Mouse (Mus musculus) embryonic facial prominence, embryonic 11.5 days (tissue): ENCODE data around the gene Ankfn1. TPM values are rescaled to one million over a fixed set of nuclear protein-coding genes. Genes with fewer than 3 reads are reported as not detected.

Experiments
- ATAC-seq: fragments of 200-750 bp; cut with Nextera tagmentation; replicated peaks from 2 replicates; pipeline ENCODE4 v1.8.0; 2017; ENCODE audit warnings: low read depth; ENCODE audit not compliant: insufficient number of reproducible peaks, low FRiP score, low TSS enrichment
- DNase-seq: peaks from one replicate; pipeline ENCODE4 v3.0.0-alpha.2; 2015; ENCODE audit warnings: low spot score
- H3K27ac ChIP-seq: fragments of 300-500 bp; sonication (generic); replicated peaks from 2 replicates; pipeline ENCODE4 v1.5.1; 2014; ENCODE audit warnings: mild to moderate bottlenecking, low read depth, low read length, control low read depth
- H3K27me3 ChIP-seq: fragments of 300-500 bp; sonication (generic); 2 replicates; pipeline ENCODE4 v1.6.1; 2014; ENCODE audit warnings: mild to moderate bottlenecking, low read length, moderate library complexity, mixed read lengths; ENCODE audit not compliant: control insufficient read depth, insufficient read depth
- H3K36me3 ChIP-seq: fragments of 300-500 bp; sonication (generic); replicated peaks from 2 replicates; pipeline ENCODE4 v1.6.1; 2014; ENCODE audit warnings: low read depth, mild to moderate bottlenecking, low read length, moderate library complexity, mixed read lengths; ENCODE audit not compliant: control insufficient read depth, insufficient read depth
- H3K4me1 ChIP-seq: fragments of 300-500 bp; sonication (generic); 2 replicates; pipeline ENCODE4 v1.6.1; 2014; ENCODE audit warnings: low read length, mixed read lengths; ENCODE audit not compliant: control insufficient read depth, insufficient read depth
- H3K4me2 ChIP-seq: fragments of 300-500 bp; sonication (generic); 2 replicates; pipeline ENCODE4 v1.6.1; 2014; ENCODE audit warnings: low read depth, mild to moderate bottlenecking, control low read depth, low read length, moderate library complexity
- H3K4me3 ChIP-seq: fragments of 300-500 bp; sonication (generic); 2 replicates; pipeline ENCODE4 v1.5.1; 2014; ENCODE audit warnings: low read depth, low read length, control low read depth
- H3K9ac ChIP-seq: fragments of 300-500 bp; sonication (generic); replicated peaks from 2 replicates; pipeline ENCODE4 v1.6.1; 2014; ENCODE audit warnings: mild to moderate bottlenecking, control low read depth, low read length
- H3K9me3 ChIP-seq: fragments of 300-500 bp; sonication (generic); replicated peaks from 2 replicates; pipeline ENCODE4 v1.6.1; 2016; ENCODE audit warnings: mild to moderate bottlenecking, low read length, inconsistent platforms, mixed read lengths; ENCODE audit not compliant: control insufficient read depth
- WGBS: fragments of 180-500 bp; shearing (Covaris S2); extraction: QIAGEN DNeasy Blood & Tissue Kit; methylation state at CpG from one replicate; pipeline ENCODE4 v1.1.7; 2014; 5-methylcytosine and 5-hydroxymethylcytosine counted together
- polyA plus RNA-seq: library from polyadenylated mRNA; unstranded; fragments of >200 nt; fragmentation: Nextera tagmentation; extraction: Ambion mirVana; gene quantifications from 2 replicates; pipeline ENCODE4 v1.2.1, GENCODE M21; 2014

The Ankfn1 gene
- polyA plus RNA-seq, 1 experiment from 2014 or later: 0.48 TPM

- 0 out of 2 replicates have a peak, but pooled peaks have one; percentile 59 for ATAC-seq
- H3K9ac ChIP-seq: no peak overlapping the region; the same call in 1 of the 2 replicates
- no peaks in the 10 kb centered on the region for H3K9me3 ChIP-seq
- 11% methylated on average over 11 of the region's 11 CpGs for WGBS
- no peaks in the 10 kb centered on the region for H3K27me3 ChIP-seq
- no peaks in the 10 kb centered on the region for H3K4me1 ChIP-seq
- no peaks in the 10 kb centered on the region for H3K36me3 ChIP-seq
- no peak overlapping the region for H3K4me3 ChIP-seq
- H3K4me2 ChIP-seq: no peak overlapping the region
- DNase-seq: peak; percentile 23
- H3K27ac ChIP-seq: no peak overlapping the region
Measured at GRCm38 (mm10) chr11:89508675-89509324, 268.7 kb downstream of the Ankfn1 start.

DNA sequence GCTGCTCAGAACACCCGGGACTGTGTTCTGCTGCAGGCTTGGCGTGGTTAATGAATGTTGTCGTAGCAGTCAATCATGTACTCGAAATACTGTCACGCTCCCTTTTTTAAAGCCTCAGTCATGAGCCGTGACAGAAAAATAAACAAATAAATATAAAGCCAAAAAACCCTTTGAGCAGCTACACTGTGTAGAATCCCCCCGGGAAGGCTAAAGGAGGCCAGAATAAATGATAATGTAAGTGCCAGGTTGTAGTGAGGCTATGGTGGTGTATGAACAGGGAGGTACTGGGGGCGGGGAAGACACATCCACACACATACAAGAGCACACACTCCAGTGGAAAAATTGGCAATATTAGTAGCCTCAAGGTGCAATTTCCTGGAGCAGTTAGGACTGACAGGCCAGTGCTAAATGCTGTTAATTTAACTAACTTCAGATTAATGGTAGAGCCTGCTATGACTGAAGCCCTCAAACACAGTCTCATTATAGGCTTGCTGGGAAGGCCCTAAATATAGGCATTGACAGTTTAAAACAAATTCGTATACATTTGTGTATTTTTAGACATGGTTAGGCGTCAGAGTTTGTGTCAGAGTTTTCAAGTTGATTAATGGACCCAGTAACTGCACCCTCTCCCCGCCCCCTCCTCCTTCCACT lies 270.7 kb downstream of the Ankfn1 start:
- ATAC-seq: no peak
- Histone ChIP-seq H3K9ac (no peak overlapping the region), H3K36me3 (no peaks in the 10 kb centered on the region), H3K9me3 (no peaks in the 10 kb centered on the region), H3K4me3 (no peak overlapping the region), H3K4me1 (no peaks in the 10 kb centered on the region), H3K4me2 (no peak overlapping the region), H3K27me3 (no peaks in the 10 kb centered on the region), H3K27ac (no peak overlapping the region)
- WGBS: 57% methylated on average over 11 of the region's 11 CpGs
- no peak for DNase-seq

DNA sequence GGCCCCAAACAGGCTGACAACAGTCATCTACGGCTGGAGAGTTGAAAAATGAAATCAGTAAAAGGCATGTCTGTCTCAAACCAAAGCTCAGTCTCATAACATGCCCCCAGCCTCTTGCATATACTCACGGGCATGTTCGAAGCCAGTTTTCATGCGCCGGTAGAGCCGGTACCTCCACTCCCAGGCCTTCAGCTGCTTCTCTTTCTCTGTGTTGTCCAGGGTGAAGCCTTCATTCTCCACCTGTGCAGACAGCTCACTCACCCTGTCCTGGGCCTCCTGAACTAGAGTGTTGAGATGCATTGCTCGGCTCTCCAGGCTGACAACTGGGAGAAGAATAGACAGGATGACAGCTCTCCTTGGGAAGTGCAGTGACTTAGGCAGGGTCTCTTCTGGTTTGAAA lies 272.4 kb downstream of the Ankfn1 start:
- Histone ChIP-seq H3K4me3 (no peak overlapping the region), H3K36me3 (no peaks in the 10 kb centered on the region), H3K4me2 (no peak overlapping the region), H3K27ac (no peak overlapping the region), H3K27me3 (no peaks in the 10 kb centered on the region), H3K9ac (no peak overlapping the region), H3K4me1 (no peaks in the 10 kb centered on the region), H3K9me3 (no peaks in the 10 kb centered on the region)
- DNase-seq (no peak), ATAC-seq (no peak)
- WGBS: 80% methylated on average over 7 of the region's 7 CpGs

DNA sequence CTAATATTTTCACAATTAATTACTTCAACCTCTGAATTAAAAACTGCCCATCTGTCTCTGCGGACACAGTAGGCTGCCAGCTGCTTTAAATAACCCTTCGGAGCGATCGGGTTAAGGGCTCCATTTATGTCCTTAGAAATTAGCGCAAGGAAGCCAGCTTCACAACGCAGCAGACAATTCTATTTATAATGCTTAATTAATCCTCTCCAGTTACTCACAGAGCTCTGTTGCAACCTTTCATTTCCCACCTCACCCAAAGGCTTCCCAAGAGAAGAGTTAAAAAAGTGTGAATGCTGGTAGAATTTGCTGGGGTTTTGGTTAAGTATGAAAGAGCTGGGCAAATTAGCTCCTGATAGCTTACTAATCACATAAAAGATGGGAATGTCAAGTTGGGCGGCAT lies 275.7 kb downstream of the Ankfn1 start:
- H3K9ac ChIP-seq: no peak overlapping the region
- no peak overlapping the region for H3K4me2 ChIP-seq
- no peaks in the 10 kb centered on the region for H3K36me3 ChIP-seq
- H3K9me3 ChIP-seq: no peaks in the 10 kb centered on the region
- H3K4me3 ChIP-seq: no peak overlapping the region
- H3K27ac ChIP-seq: no peak overlapping the region
- no peaks in the 10 kb centered on the region for H3K4me1 ChIP-seq
- H3K27me3 ChIP-seq: no peaks in the 10 kb centered on the region
- WGBS: 54% methylated on average over 7 of the region's 7 CpGs
- ATAC-seq: no peak
- no peak for DNase-seq

DNA sequence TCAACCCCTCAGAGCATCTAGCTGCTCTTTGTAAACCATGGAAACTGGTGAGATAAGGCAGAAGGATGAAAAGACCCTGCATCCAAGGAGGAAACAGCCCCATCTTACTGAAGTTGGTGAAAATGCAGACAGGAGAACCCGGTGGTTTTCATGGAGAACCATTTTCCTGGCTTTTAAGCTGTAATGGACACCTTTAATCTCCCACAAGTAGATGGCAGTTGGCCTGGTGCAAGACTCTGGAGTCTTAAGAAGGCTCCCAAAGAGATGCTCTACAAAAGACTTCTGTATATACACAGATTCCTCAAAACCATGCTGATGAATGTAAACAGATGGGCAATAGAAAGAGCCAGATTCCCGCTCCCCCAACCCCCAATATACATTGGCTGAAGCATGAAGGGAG lies 276.5 kb downstream of the Ankfn1 start:
- H3K9me3 ChIP-seq: no peaks in the 10 kb centered on the region
- no peaks in the 10 kb centered on the region for H3K4me1 ChIP-seq
- no peak for DNase-seq
- no peak overlapping the region for H3K9ac ChIP-seq
- no peak overlapping the region for H3K4me2 ChIP-seq
- no peak for ATAC-seq
- WGBS: 77% methylated on average over 2 of the region's 2 CpGs
- H3K27ac ChIP-seq: no peak overlapping the region
- no peaks in the 10 kb centered on the region for H3K36me3 ChIP-seq
- H3K27me3 ChIP-seq: no peaks in the 10 kb centered on the region
- no peak overlapping the region for H3K4me3 ChIP-seq

DNA sequence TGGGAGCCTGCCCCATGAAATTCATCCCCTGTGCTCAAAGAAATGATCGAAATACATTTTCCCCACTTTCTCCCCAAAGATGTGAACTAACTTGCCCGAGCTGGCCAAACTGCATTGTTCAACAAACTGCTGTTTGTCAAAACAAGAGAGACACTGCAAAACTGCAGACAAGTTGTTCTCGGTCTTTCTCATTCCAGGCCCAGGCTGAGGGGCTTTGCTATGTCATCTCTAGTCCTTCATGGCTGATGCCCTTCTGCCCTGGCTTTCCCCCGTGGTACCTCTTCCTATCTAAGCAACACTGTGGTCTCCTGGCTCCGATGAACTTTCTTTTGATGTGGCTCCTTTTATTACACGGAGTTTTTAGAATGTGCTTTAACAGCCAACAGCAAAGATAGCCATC lies 296.4 kb downstream of the Ankfn1 start:
- no peak overlapping the region for H3K27ac ChIP-seq
- H3K4me1 ChIP-seq: no peaks in the 10 kb centered on the region
- ATAC-seq (no peak), DNase-seq (no peak)
- H3K4me2 ChIP-seq: no peak overlapping the region
- H3K4me3 ChIP-seq: no peak overlapping the region
- H3K9me3 ChIP-seq: no peaks in the 10 kb centered on the region
- H3K36me3 ChIP-seq: no peaks in the 10 kb centered on the region
- 59% methylated on average over 6 of the region's 6 CpGs for WGBS
- H3K27me3 ChIP-seq: no peaks in the 10 kb centered on the region
- no peak overlapping the region for H3K9ac ChIP-seq

- 62% methylated on average over 5 of the region's 5 CpGs for WGBS
- H3K27ac ChIP-seq: no peak overlapping the region
- ATAC-seq (no peak), DNase-seq (no peak)
- H3K9me3 ChIP-seq: no peaks in the 10 kb centered on the region
- no peak overlapping the region for H3K4me3 ChIP-seq
- no peaks in the 10 kb centered on the region for H3K27me3 ChIP-seq
- no peaks in the 10 kb centered on the region for H3K4me1 ChIP-seq
- no peaks in the 10 kb centered on the region for H3K36me3 ChIP-seq
- H3K9ac ChIP-seq: no peak overlapping the region
- H3K4me2 ChIP-seq: no peak overlapping the region
Measured at GRCm38 (mm10) chr11:89476927-89477326, 300.5 kb downstream of the Ankfn1 start.

- H3K27me3 ChIP-seq: no peaks in the 10 kb centered on the region
- no peak overlapping the region for H3K9ac ChIP-seq
- ATAC-seq (no peak), DNase-seq (no peak)
- H3K9me3 ChIP-seq: no peaks in the 10 kb centered on the region
- H3K4me2 ChIP-seq: no peak overlapping the region
- no peaks in the 10 kb centered on the region for H3K4me1 ChIP-seq
- 70% methylated on average over 4 of the region's 4 CpGs for WGBS
- no peak overlapping the region for H3K27ac ChIP-seq
- no peak overlapping the region for H3K4me3 ChIP-seq
- H3K36me3 ChIP-seq: no peaks in the 10 kb centered on the region
Measured at GRCm38 (mm10) chr11:89476047-89476446, 301.4 kb downstream of the Ankfn1 start.
